Mouse (Mus musculus) bone marrow, adult 2 months (tissue): ENCODE measurements around the gene Ppp1r26. TPM values are rescaled to one million over a fixed set of nuclear protein-coding genes. Genes with fewer than 3 reads are reported as not detected.
A peak's percentile ranks its signal among the peaks of the same experiment; 100 is the strongest.

Experiments used
- H3K27ac ChIP-seq: fragments of 200-500 bp; 2 replicates; pipeline ENCODE4 v1.5.1; 2012; ENCODE audit warnings: low read depth, mild to moderate bottlenecking, control low read depth, inconsistent platforms, low read length; ENCODE audit not compliant: control insufficient read depth, poor library complexity, insufficient read depth
- H3K4me1 ChIP-seq: fragments of 200-500 bp; 2 replicates; pipeline ENCODE4 v1.6.1; 2011; ENCODE audit warnings: low read length; ENCODE audit not compliant: control insufficient read depth, insufficient read depth
- H3K4me3 ChIP-seq: fragments of 200-500 bp; replicated peaks from 2 replicates; pipeline ENCODE3; 2011; ENCODE audit warnings: mild to moderate bottlenecking, low read depth, low read length, control low read depth; ENCODE audit not compliant: control insufficient read depth
- CTCF ChIP-seq: fragments of 200-500 bp; IDR thresholded peaks from 2 replicates; pipeline ENCODE4 v1.5.1; 2011; ENCODE audit warnings: low read length, control low read depth; ENCODE audit not compliant: control insufficient read depth, insufficient read depth
- POLR2A ChIP-seq: fragments of 200-500 bp; IDR thresholded peaks from 2 replicates; pipeline ENCODE4 v1.6.1; 2011; ENCODE audit warnings: low read depth, mild to moderate bottlenecking, control low read depth, low read length, borderline replicate concordance; ENCODE audit not compliant: control insufficient read depth
- WGBS: fragments of 180-500 bp; shearing (Covaris S2); methylation state at CpG from one replicate; pipeline ENCODE4 v1.1.7; 2018; 5-methylcytosine and 5-hydroxymethylcytosine counted together
- polyA plus RNA-seq: library from polyadenylated mRNA; stranded (reverse); fragments of >200 nt; gene quantifications from 2 replicates; pipeline ENCODE4 v1.2.4, GENCODE M21; 2011; ENCODE audit warnings: low replicate concordance; ENCODE audit not compliant: missing spikeins, insufficient read depth, insufficient read length

Ppp1r26 gene
- polyA plus RNA-seq, result 0.29 and 0.45 TPM in 2 replicates

DNA sequence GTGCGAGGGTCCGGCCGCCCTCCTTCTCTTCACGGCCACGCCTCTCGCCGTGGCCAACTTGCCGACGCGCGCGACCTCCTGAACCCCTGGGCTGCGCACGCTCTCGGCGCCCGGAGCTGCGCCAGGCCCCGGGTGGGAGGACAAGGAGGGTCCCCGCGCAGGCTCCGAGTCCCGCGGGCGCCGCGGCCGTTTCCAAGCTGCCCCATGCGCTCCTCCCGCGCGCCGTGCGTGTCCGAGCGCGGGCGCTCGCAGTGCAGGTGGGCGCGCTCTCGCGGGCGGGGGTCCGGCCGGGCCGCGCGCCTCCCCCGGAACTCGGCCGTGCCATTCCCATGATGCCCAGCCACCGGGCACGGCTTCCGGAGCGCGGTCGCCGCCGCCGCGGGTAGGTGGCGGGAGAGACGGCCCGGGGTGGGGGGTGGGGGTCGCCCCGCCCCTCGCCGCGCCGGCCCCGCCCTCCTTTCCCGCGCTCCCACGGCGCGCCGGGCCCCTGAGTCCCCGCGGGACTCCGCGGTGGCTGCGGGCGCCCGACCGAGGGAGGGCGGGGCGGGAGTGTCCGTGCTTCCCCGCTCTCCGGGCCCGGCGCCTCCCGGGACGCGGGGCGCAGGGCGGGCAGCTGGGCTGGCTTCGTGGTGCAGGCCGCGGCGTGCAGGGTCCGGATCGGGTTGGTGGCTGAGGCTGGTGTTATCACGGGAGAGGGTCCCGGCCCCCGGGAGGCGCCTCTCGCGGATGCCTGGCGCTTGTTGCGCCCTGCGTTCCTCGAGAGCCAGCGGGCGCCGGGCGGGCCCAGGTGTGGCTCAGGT lies at the start of gene Ppp1r26:
Gene Ppp1r26 (plus strand): TSS at position 286 of the 800 bp plus-strand sequence.
- Histone ChIP-seq H3K27ac (no peak within 1 kb of the TSS; the same call in 1 of the 2 replicates), H3K4me1 (no peaks in the 10 kb centered on the region), H3K4me3 (peak within 1 kb of the TSS; percentile 28)
- 2% methylated on average over 116 of the region's 118 CpGs for WGBS
- TF ChIP-seq POLR2A (no peak), CTCF (no peak)

DNA sequence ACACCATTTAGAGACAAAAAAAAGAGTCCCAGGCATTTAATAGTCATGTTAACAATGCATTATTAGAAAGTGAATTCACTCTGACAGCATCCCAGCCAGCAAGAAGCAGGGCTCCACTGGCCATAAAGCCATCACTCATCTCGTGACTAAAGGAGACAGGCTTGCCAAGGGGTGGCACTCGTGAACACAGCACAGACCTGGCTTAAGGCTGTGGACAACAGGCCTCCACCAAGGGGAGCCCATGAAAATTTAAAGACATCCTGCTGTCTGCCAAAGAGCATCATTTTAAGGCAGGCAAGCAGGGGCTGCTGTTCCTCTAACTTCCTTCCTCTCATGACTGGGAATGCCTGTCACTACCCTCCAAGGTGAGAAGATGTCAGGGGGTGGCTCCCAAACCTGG lies 49.7 kb upstream of the Ppp1r26 start:
- no peak overlapping the region for H3K4me3 ChIP-seq
- peaks cover 4% of the 10 kb centered on the region for H3K4me1 ChIP-seq
- H3K27ac ChIP-seq, result no peak overlapping the region
- no peak for TF ChIP-seq CTCF
- no peak for TF ChIP-seq POLR2A
- WGBS, result 51% methylated on average over 2 of the region's 2 CpGs

DNA sequence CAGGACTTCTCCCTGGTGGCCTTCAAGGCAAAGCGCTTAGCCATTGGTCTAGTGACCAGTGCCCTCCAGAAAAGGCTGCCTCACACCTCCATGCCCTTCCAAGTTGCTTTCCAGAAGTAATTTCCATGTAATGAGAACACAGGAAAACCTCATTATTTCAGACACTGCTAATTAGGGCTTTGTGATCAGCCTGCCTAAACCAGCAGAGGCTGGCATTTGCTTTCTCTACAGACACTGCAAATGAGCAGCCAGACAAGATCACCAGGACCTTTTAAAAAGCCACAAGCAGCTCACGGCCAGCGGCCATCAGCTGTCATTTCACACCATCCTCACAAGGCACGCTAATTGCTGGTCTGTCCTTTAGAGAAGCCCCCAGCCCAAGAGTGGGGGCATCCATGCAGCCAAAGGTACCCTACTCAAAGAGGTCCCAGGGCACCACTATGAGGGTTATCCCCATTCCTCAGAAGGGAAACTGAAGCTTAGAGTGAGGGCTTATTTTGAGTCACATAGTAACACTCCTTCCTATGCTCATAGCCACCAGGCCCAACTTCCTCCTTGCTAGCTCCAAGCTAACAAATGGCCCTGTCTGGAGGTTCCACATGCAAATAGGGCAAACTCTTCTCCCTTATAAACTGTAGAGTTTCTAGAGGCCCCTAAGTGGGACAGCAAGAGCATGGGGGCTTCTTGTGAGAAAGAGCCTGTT lies 49.0 kb upstream of the Ppp1r26 start:
- 58% methylated on average over 4 of the region's 4 CpGs for WGBS
- H3K4me1 ChIP-seq, result peaks cover 5% of the 10 kb centered on the region
- no peak overlapping the region for H3K4me3 ChIP-seq
- no peak for TF ChIP-seq CTCF
- TF ChIP-seq POLR2A, result no peak
- peak overlapping the region; percentile 30; the same call in 1 of the 2 replicates for H3K27ac ChIP-seq

DNA sequence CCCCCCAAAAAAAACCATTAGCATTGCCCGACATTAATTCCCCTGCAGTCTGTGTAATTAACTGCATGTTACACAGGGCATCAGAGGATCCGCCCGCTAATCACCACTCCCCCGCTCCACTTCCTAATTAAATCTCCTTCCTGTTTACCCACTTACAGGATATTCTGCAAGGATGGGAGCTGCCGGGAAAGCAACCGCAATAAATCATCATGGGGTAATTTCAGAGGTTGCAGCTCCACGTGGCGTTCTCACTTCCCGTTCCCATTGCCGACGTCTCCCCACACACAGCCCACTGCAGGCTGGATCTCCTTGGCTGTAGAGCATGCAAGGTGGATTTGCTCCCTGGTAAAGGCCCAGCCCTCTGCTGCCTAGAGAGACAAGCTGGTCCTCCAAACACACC lies 45.0 kb upstream of the Ppp1r26 start:
- WGBS, result under 1% methylated on average over 11 of the region's 11 CpGs
- Histone ChIP-seq H3K4me1 (peaks cover 7% of the 10 kb centered on the region), H3K27ac (peak overlapping the region; percentile 35; the same call in 1 of the 2 replicates), H3K4me3 (no peak overlapping the region)
- TF ChIP-seq CTCF (no peak), POLR2A (no peak)

DNA sequence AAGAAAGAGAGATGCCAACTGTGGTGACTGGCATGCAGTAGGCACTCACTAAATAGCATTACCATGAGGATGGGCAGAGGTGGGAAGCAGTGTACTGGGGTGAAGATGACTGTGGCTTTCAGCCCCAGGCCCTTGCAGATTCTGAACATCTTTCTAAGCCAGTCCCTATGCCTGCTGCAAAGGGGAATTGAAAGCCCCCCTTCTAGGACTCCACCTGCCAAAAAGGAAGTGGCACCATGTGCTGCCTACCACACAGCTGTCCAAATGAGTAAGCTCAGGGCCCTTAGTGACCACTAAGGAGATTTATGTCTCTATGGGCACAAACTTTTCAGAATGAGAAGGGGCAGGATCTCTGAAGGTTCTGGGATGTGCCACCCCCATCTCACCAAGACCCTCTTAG lies 44.5 kb upstream of the Ppp1r26 start:
- TF ChIP-seq CTCF (no peak), POLR2A (no peak)
- Histone ChIP-seq H3K4me3 (no peak overlapping the region), H3K4me1 (peaks cover 7% of the 10 kb centered on the region), H3K27ac (peak overlapping the region; percentile 35; the same call in 1 of the 2 replicates)

DNA sequence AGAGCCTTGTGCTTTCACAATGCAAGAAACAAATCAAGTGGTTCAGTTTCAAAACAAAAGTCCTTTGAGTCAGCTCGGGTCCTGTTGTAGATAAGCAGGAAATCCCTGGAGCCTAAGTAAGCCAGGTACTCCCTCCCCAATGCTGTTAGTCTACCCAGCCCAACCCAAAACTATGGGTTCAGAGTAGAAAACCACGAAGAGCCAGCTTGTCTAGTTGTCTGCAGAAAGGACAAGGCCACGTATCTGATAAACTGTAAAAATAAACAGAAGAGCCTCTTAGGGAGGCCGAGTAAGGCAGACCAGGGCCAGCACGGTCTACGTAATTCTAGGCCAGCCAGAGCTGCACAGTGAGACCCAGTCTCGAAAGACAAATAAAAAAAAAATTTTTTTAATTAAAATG lies 38.8 kb upstream of the Ppp1r26 start:
- no peak overlapping the region for H3K4me3 ChIP-seq
- peaks cover 2% of the 10 kb centered on the region; the same call in 1 of the 2 replicates for H3K4me1 ChIP-seq
- 53% methylated on average over 7 of the region's 7 CpGs for WGBS
- TF ChIP-seq POLR2A (no peak), CTCF (no peak)
- H3K27ac ChIP-seq, result no peak overlapping the region

DNA sequence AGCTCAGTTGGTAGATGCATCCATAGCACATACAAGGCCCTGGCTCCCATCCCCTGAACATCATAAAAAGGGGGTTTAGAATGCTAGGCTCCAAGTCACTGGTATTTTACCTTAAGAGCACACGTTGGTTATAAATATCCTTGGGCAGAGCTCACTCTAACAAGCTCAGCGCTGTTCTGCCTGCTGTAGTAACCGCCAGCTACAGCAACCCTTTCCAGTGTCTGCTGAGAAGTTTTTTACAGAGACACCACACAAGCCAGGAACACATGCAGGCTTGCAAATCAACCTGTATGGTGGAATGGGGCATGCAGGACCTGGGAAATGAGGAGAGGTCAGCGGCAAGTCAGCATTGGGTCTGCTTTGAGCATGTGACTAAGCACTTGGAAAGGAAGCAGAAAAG lies 37.5 kb upstream of the Ppp1r26 start:
- TF ChIP-seq POLR2A, result no peak
- TF ChIP-seq CTCF, result no peak
- H3K27ac ChIP-seq, result no peak overlapping the region
- H3K4me1 ChIP-seq, result no peaks in the 10 kb centered on the region
- H3K4me3 ChIP-seq, result no peak overlapping the region
- 88% methylated on average over 4 of the region's 4 CpGs for WGBS

DNA sequence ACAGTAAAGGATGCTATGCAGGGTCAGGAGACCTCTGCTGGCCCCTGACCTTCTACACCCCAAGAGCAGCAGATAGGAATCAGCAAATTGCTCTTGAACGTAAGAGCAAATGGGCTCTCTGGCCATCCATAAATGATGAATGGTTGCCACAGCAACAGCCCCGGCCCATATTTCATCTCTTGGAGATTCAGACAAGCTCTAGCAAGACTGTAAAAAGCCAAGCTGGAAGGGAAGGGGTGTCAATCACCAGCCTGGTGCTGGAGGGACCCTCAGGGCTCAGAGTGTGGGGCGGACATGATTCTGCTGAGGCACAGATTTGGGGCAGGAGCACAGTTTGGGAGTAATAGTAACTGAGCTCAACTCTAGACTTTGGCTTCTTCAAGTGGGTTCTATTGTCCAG lies 37.0 kb upstream of the Ppp1r26 start:
- 78% methylated on average over 3 of the region's 3 CpGs for WGBS
- H3K27ac ChIP-seq, result no peak overlapping the region
- H3K4me1 ChIP-seq, result no peaks in the 10 kb centered on the region
- no peak overlapping the region for H3K4me3 ChIP-seq
- TF ChIP-seq CTCF, result no peak
- TF ChIP-seq POLR2A, result no peak
